Mouse (Mus musculus) kidney, adult 2 months (tissue): ENCODE data around the gene Rbks. TPM values are rescaled to one million over a fixed set of nuclear protein-coding genes. Genes with fewer than 3 reads are reported as not detected.

Experiments used
- DNase-seq: peaks from one replicate; pipeline ENCODE4 v3.0.0; 2021
- H3K27ac ChIP-seq: fragments of 200-500 bp; 2 replicates; pipeline ENCODE4 v1.5.1; 2012; ENCODE audit warnings: low read depth, low read length, control low read depth, inconsistent platforms; ENCODE audit not compliant: insufficient read depth
- H3K27me3 ChIP-seq: fragments of 200-500 bp; replicated peaks from 2 replicates; pipeline ENCODE4 v1.6.1; 2012; ENCODE audit warnings: mild to moderate bottlenecking, moderate library complexity, low read length, inconsistent platforms; ENCODE audit not compliant: control insufficient read depth, insufficient read depth
- H3K36me3 ChIP-seq: fragments of 200-500 bp; 2 replicates; pipeline ENCODE4 v1.6.1; 2012; ENCODE audit warnings: mild to moderate bottlenecking, moderate library complexity, low read length, inconsistent platforms; ENCODE audit not compliant: control insufficient read depth, insufficient read depth
- H3K4me1 ChIP-seq: fragments of 200-500 bp; 2 replicates; pipeline ENCODE4 v1.6.1; 2011; ENCODE audit warnings: low read length; ENCODE audit not compliant: control insufficient read depth, insufficient read depth
- H3K4me3 ChIP-seq: fragments of 200-500 bp; 2 replicates; pipeline ENCODE4 v1.5.1; 2011; ENCODE audit warnings: mild to moderate bottlenecking, low read depth, low read length, control low read depth; ENCODE audit not compliant: insufficient read depth
- CTCF ChIP-seq: fragments of 200-500 bp; conservative IDR thresholded peaks from 2 replicates; pipeline ENCODE4 v1.5.1; 2011; ENCODE audit warnings: low read depth, mild to moderate bottlenecking, control low read depth, low read length, moderate library complexity, mixed read lengths; ENCODE audit not compliant: insufficient read depth, insufficient read length
- POLR2A ChIP-seq: fragments of 200-500 bp; IDR thresholded peaks from one replicate; pipeline ENCODE4 v1.6.1; 2011; ENCODE audit warnings: low read depth, low read length, control low read depth
- WGBS: fragments of 180-500 bp; shearing (Covaris S2); methylation state at CpG from one replicate; pipeline ENCODE4 v1.1.7; 2018; 5-methylcytosine and 5-hydroxymethylcytosine counted together
- polyA plus RNA-seq: library from polyadenylated mRNA; depleted of rRNA; stranded (reverse); fragments of >200 nt; gene quantifications from 2 replicates; pipeline ENCODE4 v1.2.3, GENCODE M21; 2012

The Rbks gene
- polyA plus RNA-seq, 1 experiment, result 16.4 TPM

DNA sequence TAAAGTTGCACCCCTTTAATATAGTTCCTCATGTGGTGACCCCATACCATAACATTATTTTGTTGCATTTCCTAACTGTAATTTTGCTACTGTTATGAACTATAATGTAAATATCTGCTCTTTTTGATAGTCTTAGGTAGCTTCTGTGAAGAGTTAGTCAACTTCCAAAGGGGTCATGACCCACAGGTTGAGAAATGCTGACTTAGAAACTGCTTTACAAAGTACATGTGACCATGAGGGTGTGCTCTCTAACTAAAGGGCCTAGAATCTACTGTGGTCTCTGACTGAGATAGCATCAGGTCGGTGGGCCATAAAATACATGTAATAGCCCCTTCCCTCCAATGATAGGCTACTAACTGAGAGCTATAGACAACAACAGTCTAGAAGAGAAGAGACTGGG is 19.4 kb downstream of the Rbks start:
- no peaks in the 10 kb centered on the region for H3K36me3 ChIP-seq
- 39% methylated on average over 1 of the region's 1 CpGs for WGBS
- TF ChIP-seq CTCF, result no peak
- no peak for TF ChIP-seq POLR2A
- H3K27ac ChIP-seq, result no peak overlapping the region
- no peaks in the 10 kb centered on the region for H3K27me3 ChIP-seq
- DNase-seq, result no peak
- no peak overlapping the region for H3K4me3 ChIP-seq
- no peaks in the 10 kb centered on the region for H3K4me1 ChIP-seq

DNA sequence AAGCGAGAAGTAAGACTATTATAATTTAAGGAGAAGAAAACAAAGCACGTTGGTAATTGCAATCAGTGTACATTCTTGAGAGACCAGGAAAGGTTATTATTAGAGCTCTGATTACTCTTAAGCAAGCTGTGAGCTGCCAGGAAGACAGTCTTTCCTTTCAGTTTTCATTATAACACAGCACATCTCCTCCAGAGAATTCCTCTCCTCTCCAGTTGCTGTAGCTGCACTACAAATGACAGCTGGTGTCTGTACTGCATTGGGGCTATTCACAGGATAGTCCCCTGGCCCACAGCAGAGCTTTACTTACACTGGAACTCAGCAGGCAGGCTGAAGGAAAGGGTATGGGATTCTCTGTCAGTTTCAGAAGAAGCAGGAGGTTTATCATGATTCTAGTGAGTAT is 24.0 kb downstream of the Rbks start:
- Histone ChIP-seq H3K27me3 (no peaks in the 10 kb centered on the region), H3K36me3 (no peaks in the 10 kb centered on the region; the same call in 1 of the 2 replicates), H3K4me3 (no peak overlapping the region), H3K27ac (no peak overlapping the region), H3K4me1 (no peaks in the 10 kb centered on the region)
- no peak for TF ChIP-seq POLR2A
- TF ChIP-seq CTCF, result no peak
- no peak for DNase-seq
- WGBS, result 64% methylated on average over 2 of the region's 2 CpGs

DNA sequence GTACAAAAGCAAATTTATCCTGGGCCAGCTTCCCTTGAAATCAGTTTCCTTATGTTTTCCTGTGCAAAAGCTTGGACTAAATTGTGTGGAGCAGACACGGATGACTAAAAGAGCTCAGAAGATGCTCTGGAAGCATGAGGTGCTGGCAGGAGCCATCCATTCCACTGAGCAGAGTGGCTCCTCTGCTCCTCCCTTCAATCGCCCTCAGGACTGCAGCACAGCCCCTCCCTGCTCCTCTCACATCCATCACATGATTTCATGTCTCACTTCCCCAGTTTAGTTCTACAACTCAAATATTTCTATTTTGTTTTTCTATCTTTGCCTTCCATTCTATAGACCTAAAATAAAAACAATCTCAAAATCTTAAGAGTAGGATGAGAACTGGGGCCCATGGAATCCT is 26.3 kb downstream of the Rbks start:
- DNase-seq, result no peak
- no peak for TF ChIP-seq POLR2A
- no peak for TF ChIP-seq CTCF
- H3K4me3 ChIP-seq, result no peak overlapping the region

DNA sequence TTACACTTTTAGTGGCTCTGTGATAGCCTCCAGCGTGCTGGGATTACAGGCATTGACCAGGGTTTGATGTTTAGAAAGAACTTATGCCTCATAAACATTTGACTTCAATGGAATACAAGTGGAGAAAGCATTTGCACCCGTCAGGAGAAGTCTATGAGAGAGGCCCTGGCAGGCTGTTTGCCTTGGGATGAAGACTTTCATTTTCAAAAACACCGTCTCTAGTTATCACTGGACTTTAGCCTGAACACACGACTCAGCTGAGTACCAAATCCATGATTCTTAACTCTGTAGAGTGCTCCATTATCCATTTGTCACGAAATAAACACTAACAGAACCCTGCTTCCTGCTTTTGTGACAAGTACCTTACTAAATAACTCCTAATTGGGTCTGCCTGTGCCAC is 27.4 kb downstream of the Rbks start:
- DNase-seq, result no peak
- H3K36me3 ChIP-seq, result no peaks in the 10 kb centered on the region; the same call in 1 of the 2 replicates
- no peak overlapping the region for H3K4me3 ChIP-seq
- 70% methylated on average over 5 of the region's 5 CpGs for WGBS
- H3K27ac ChIP-seq, result no peak overlapping the region
- no peaks in the 10 kb centered on the region for H3K4me1 ChIP-seq
- no peak for TF ChIP-seq CTCF
- no peak for TF ChIP-seq POLR2A
- no peaks in the 10 kb centered on the region for H3K27me3 ChIP-seq

More for the DNA sequence above, 26.3 kb downstream of the Rbks start:
- Histone ChIP-seq H3K36me3 (no peaks in the 10 kb centered on the region; the same call in 1 of the 2 replicates), H3K27me3 (no peaks in the 10 kb centered on the region), H3K4me1 (no peaks in the 10 kb centered on the region), H3K27ac (no peak overlapping the region)
- 66% methylated on average over 2 of the region's 2 CpGs for WGBS

DNA sequence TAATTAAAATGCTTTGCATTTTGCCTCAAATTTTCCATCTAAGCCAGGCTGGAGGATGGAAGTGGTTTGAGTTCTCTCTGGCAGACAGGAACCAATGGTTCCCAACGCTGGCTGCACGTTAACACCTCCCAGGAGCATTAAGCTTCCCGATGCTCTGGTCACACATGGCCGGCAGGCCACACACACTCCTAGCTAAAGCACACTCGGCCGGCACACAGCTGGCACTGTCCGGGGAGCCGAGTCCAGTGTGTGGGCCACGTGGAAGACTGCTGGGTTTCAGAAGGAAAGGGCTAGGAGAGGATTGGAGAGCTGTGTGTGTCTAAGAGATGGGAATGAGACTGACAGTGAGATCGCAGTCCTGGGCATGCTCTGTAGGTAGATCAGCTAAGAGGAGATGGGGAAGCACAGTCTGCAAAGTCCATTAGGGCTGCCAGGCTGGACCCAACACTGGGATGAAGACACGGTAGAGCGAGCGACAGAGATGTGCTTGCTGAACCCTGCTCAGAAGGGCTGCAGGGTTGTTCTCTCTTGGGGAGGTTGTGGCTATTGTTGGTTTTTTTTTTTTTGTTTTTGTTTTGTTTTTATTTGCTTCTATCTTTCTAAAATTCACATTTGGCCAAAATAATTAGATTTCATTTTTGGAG is 29.0 kb downstream of the Rbks start:
- DNase-seq, result peak; percentile 7
- no peak for TF ChIP-seq POLR2A
- TF ChIP-seq CTCF, result no peak
- WGBS, result 59% methylated on average over 13 of the region's 13 CpGs

DNA sequence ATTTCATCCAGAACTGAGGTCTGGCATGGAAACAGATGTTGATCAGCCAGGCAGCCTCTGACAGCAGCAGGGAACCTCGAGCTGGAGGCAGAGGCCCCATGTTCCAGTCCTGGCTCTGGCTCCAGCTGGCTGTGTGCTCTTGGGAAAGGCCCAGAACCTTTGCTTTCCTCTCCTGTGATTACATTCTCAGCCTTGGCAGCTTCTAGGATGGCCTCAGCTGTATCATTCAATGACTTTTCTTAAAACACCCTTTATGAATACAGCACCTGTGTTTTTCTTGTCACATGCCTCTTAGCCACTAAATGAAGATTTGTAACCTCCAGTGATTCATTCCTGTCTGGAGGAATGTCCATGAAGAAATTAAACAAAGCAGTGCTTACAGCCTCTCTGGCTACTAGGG is 31.3 kb downstream of the Rbks start:
- no peaks in the 10 kb centered on the region; the same call in 1 of the 2 replicates for H3K36me3 ChIP-seq
- DNase-seq, result no peak
- TF ChIP-seq CTCF (no peak), POLR2A (no peak)
- H3K4me1 ChIP-seq, result no peaks in the 10 kb centered on the region
- H3K27me3 ChIP-seq, result no peaks in the 10 kb centered on the region
- H3K4me3 ChIP-seq, result no peak overlapping the region
- H3K27ac ChIP-seq, result no peak overlapping the region
- 24% methylated on average over 1 of the region's 1 CpGs for WGBS

More for the DNA sequence above, 29.0 kb downstream of the Rbks start:
- no peak overlapping the region for H3K27ac ChIP-seq
- H3K27me3 ChIP-seq, result no peaks in the 10 kb centered on the region
- no peaks in the 10 kb centered on the region for H3K4me1 ChIP-seq
- no peaks in the 10 kb centered on the region; the same call in 1 of the 2 replicates for H3K36me3 ChIP-seq
- no peak overlapping the region for H3K4me3 ChIP-seq

DNA sequence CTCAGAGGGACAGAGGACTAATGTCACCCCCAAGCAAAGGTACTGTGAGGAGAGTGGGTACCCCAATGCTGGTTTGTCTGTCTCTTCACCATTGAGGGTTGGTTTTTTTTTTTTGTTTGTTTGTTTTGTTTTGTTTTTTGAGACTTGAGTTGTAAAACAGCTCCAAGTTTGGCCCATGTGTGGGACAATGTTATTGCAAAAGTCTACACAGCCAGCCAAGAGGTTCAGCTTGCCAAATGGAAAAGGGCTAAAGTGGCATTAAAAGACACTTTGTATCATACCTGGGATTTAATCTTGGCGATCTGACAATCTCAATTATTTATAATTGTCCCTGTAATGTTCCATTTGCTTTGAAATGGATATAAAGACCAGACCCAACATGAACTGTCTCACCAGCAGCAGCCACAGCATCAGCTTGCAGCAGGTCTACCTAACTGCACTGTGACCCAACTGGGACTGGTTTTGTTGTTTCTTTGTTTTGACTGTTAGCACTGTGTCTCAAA is 41.7 kb downstream of the Rbks start:
- no peak overlapping the region for H3K27ac ChIP-seq
- H3K36me3 ChIP-seq, result no peaks in the 10 kb centered on the region; the same call in 1 of the 2 replicates
- no peak overlapping the region for H3K4me3 ChIP-seq
- 96% methylated on average over 1 of the region's 1 CpGs for WGBS
- no peaks in the 10 kb centered on the region for H3K4me1 ChIP-seq
- no peak for DNase-seq
- H3K27me3 ChIP-seq, result no peaks in the 10 kb centered on the region
- TF ChIP-seq CTCF (no peak), POLR2A (no peak)
